Comparison of ENCODE assay signal across 19 mouse cellular contexts in the genomic region with DNA sequence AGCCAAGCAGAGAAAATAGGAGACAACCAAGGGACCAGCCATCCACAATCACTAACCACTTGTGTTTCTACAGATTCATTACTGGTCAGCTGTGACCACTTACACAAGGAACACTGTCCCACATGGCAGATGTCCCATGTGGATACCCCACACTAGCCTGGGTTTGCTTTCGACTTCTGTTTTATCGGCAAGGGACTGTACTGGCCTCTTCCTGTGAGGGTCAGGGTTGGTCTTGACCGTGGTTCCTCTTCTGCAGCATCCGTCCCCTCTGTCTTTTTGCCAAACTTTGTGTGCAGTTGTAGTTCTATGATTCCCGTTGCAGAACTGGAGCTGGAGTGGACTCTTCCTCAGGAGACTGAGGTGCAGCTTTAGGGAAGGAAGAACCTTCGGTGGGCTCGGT.
"Had no signal": no experiment of that assay in that cellular context is flagged by ENCODE, and none has a peak within 500 bp of the region (broad histone marks: within the 10 kb centered on the region; RNA-seq: fewer than 3 reads in every experiment).

No protein-coding gene starts in this region.

- DNase-seq: kidney, adult 11 months; kidney, adult 8-10 months; kidney, postnatal 14 days; kidney, postnatal 4 days; left cerebral cortex, postnatal 4 days; lung, adult 2 months; lung, postnatal 14 days; right cerebral cortex, adult 18-20 months; right cerebral cortex, postnatal 14 days; right cerebral cortex, postnatal 4 days; thymus, postnatal 25 days had no signal

- ATAC-seq: liver, embryonic 12.5 days; midbrain, embryonic 15.5 days had no signal

- H3K4me1 ChIP-seq: limb, embryonic 12.5 days; limb, embryonic 15.5 days; liver, embryonic 12.5 days; liver, embryonic 15.5 days; midbrain, embryonic 12.5 days; midbrain, embryonic 15.5 days; neural tube, embryonic 12.5 days; neural tube, embryonic 15.5 days had no signal

- H3K4me3 ChIP-seq: limb, embryonic 12.5 days; limb, embryonic 15.5 days; liver, embryonic 12.5 days; liver, embryonic 15.5 days; midbrain, embryonic 12.5 days; midbrain, embryonic 15.5 days; neural tube, embryonic 12.5 days; neural tube, embryonic 15.5 days had no signal

- H3K27ac ChIP-seq: limb, embryonic 12.5 days; limb, embryonic 15.5 days; liver, embryonic 12.5 days; liver, embryonic 15.5 days; midbrain, embryonic 12.5 days; midbrain, embryonic 15.5 days; neural tube, embryonic 12.5 days; neural tube, embryonic 15.5 days had no signal
